In genomic region chr2:119896553-119897089, GRCm38 (mm10) we compare ENCODE assay signal across 8 mouse cellular contexts. TPM values are rescaled to one million over a fixed set of nuclear protein-coding genes. Genes with fewer than 3 reads are reported as not detected.
DNase-seq lines count a peak whose midpoint lies in the region; ATAC-seq and TF ChIP-seq lines count a peak whose summit lies in the region.

No protein-coding gene starts in this region.

- no peak for TF ChIP-seq POLR2A in bone marrow macrophage, adult 2 months (IDR thresholded peaks at IDR 0.05; ENCODE audit: borderline replicate concordance, low read depth, low read length)

- no peaks in the 10 kb centered on the region for H3K27me3 ChIP-seq in heart, postnatal 0 days (ENCODE audit: control insufficient read depth, insufficient read depth, low read length)
- no peaks in the 10 kb centered on the region for H3K27me3 ChIP-seq in liver, embryonic 15.5 days
- H3K27me3 ChIP-seq in stomach, embryonic 15.5 days (replicated peaks): no peaks in the 10 kb centered on the region

- 18% methylated on average over 19 of the region's 19 CpGs for WGBS in heart, postnatal 0 days
- 13% methylated on average over 19 of the region's 19 CpGs for WGBS in liver, embryonic 15.5 days (ENCODE audit: insufficient replicate concordance)
- WGBS in stomach, embryonic 15.5 days: 14% methylated on average over 19 of the region's 19 CpGs

- peak overlapping the region; percentile 74 for H3K4me3 ChIP-seq in bone marrow macrophage, adult 2 months (ENCODE audit: insufficient read depth, low read length)
- H3K4me3 ChIP-seq in heart, postnatal 0 days (ENCODE audit: low read depth, low read length): peak overlapping the region; percentile 47
- peak overlapping the region; percentile 64 for H3K4me3 ChIP-seq in liver, embryonic 15.5 days (replicated peaks)
- H3K4me3 ChIP-seq in stomach, embryonic 15.5 days (replicated peaks): peak overlapping the region; percentile 60

- DNase-seq in heart, adult 8-10 months (ENCODE audit: low spot score): peak; percentile 9
- no peak for DNase-seq in heart, postnatal 4 days
- DNase-seq in heart, postnatal 0 days (ENCODE audit: low spot score): no peak
- DNase-seq in adrenal gland, postnatal 36 days: no peak
- DNase-seq in adrenal gland, adult (ENCODE audit: inconsistent age in 2 of 2, low spot score in 1 of 2): no peak

- peaks cover 13% of the 10 kb centered on the region for H3K4me1 ChIP-seq in bone marrow macrophage, adult 2 months (ENCODE audit: control insufficient read depth, insufficient read depth, low read length)
- peaks cover 25% of the 10 kb centered on the region for H3K4me1 ChIP-seq in heart, postnatal 0 days (ENCODE audit: control insufficient read depth, insufficient read depth)
- peaks cover 37% of the 10 kb centered on the region for H3K4me1 ChIP-seq in liver, embryonic 15.5 days (replicated peaks)
- 0 out of 2 replicates have a peak, but pooled peaks cover 5% of the 10 kb centered on the region for H3K4me1 ChIP-seq in stomach, embryonic 15.5 days

- peak overlapping the region; percentile 70 for H3K27ac ChIP-seq in bone marrow macrophage, adult 2 months (ENCODE audit: insufficient read depth, low read depth, low read length)
- H3K27ac ChIP-seq in heart, postnatal 0 days (ENCODE audit: low read depth): peak overlapping the region; percentile 94
- H3K27ac ChIP-seq in liver, embryonic 15.5 days (replicated peaks): peak overlapping the region; percentile 95
- H3K27ac ChIP-seq in stomach, embryonic 15.5 days: peak overlapping the region; percentile 97

- ATAC-seq in heart, postnatal 0 days (ENCODE audit: insufficient read depth, low read depth): peak; percentile 70
- peak; percentile 78 for ATAC-seq in liver, embryonic 15.5 days (ENCODE audit: insufficient read depth)
- peak; percentile 74 for ATAC-seq in stomach, embryonic 15.5 days (ENCODE audit: insufficient read depth, low FRiP score, low read depth)

- no peaks in the 10 kb centered on the region for H3K36me3 ChIP-seq in heart, postnatal 0 days (replicated peaks; ENCODE audit: control insufficient read depth, insufficient read depth, low read length)
- no peaks in the 10 kb centered on the region for H3K36me3 ChIP-seq in liver, embryonic 15.5 days (replicated peaks)
- H3K36me3 ChIP-seq in stomach, embryonic 15.5 days: no peaks in the 10 kb centered on the region

- H3K9ac ChIP-seq in heart, postnatal 0 days (replicated peaks; ENCODE audit: low read depth, low read length): peak overlapping the region; percentile 50
- peak overlapping the region; percentile 61 for H3K9ac ChIP-seq in liver, embryonic 15.5 days
- no peak overlapping the region for H3K9ac ChIP-seq in stomach, embryonic 15.5 days

- no peak for TF ChIP-seq CTCF in bone marrow macrophage, adult 2 months (IDR thresholded peaks at IDR 0.05; ENCODE audit: low read depth, low read length)
- TF ChIP-seq CTCF in heart, postnatal 0 days (IDR thresholded peaks at IDR 0.05; ENCODE audit: low read depth): no peak

- H3K9me3 ChIP-seq in heart, postnatal 0 days (replicated peaks; ENCODE audit: control insufficient read depth, low read length): no peaks in the 10 kb centered on the region
- H3K9me3 ChIP-seq in liver, embryonic 15.5 days (replicated peaks): no peaks in the 10 kb centered on the region
- H3K9me3 ChIP-seq in stomach, embryonic 15.5 days: no peaks in the 10 kb centered on the region

- TF ChIP-seq EP300 in heart, postnatal 0 days (IDR thresholded peaks at IDR 0.05; ENCODE audit: low read depth): no peak

- peak overlapping the region; percentile 68 for H3K4me2 ChIP-seq in heart, postnatal 0 days (ENCODE audit: low read depth, low read length)
- peak overlapping the region; percentile 90 for H3K4me2 ChIP-seq in liver, embryonic 15.5 days
- H3K4me2 ChIP-seq in stomach, embryonic 15.5 days: peak overlapping the region; percentile 89

RNA-seq across cellular contexts. Expression of gene Mga, which starts 0.4 kb away (rescaled TPM):
- 10 to 100 TPM; 33.6 to 39.0 (median 35.9) TPM for total RNA-seq in heart, adult 8-10 months (2022)
- total RNA-seq in heart, postnatal 4 days (2021): 10 to 100 TPM; 51.6 to 57.6 TPM
- 30.3 and 30.8 TPM in 2 replicates for polyA plus RNA-seq in bone marrow macrophage, adult 2 months (2012; ENCODE audit: insufficient read depth, insufficient read length, missing spikeins)
- total RNA-seq in heart, postnatal 0 days (2014; rRNA removed; ENCODE audit: low replicate concordance): 48.5 and 68.4 TPM in 2 replicates
- polyA plus RNA-seq in heart, postnatal 0 days (2015; fragmentation: Nextera tagmentation; extraction: Ambion mirVana): 10.8 and 11.6 TPM in 2 replicates
- polyA plus RNA-seq in liver, embryonic 15.5 days (2015; fragmentation: Nextera tagmentation; extraction: Ambion mirVana): 5.3 and 5.5 TPM in 2 replicates
- 23.3 and 24.5 TPM in 2 replicates for polyA plus RNA-seq in stomach, embryonic 15.5 days (2015; fragmentation: Nextera tagmentation; extraction: Ambion mirVana)
- total RNA-seq in adrenal gland, postnatal 36 days (2021): 10 to 100 TPM; 46.7 to 47.5 TPM
